Mouse (Mus musculus): Measurements from ENCODE around the gene Large1. TPM values are rescaled to one million over a fixed set of nuclear protein-coding genes. Genes with fewer than 3 reads are reported as not detected.
"Not testable (repeated sequence)": the region's sequence is repeated elsewhere in the genome, so short reads cannot be mapped to it uniquely, and the experiment has no call there.

The Large1 gene
- polyA plus RNA-seq, 1 experiment: 8.4 TPM

DNA sequence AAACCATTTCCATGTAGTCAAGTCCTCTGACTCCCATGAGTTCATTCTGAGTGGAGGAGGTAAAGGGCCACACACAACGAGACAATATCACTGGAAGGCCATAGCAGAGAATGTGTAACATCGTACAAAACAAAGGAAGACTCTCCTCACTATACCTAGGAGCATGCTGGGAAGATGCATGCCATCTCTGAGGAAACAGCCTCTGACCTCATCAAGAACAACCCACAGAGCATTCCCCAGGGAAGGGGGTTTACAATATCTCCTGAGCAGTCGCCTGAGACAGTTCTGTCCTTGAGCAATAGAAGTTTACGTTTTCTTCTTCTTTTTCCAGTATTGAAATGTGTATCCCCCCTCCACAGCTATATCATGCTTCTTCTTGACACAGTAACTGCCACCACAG lies 49.4 kb downstream of the Large1 start:
- no peak for TF ChIP-seq POLR2A (IDR thresholded peaks at IDR 0.05; ENCODE audit: borderline replicate concordance, low read depth, low read length)
- no peak for TF ChIP-seq CTCF (IDR thresholded peaks at IDR 0.05; ENCODE audit: low read depth, low read length)
- H3K27ac ChIP-seq (ENCODE audit: insufficient read depth, low read depth, low read length): peak overlapping the region; percentile 57
- H3K4me3 ChIP-seq (ENCODE audit: insufficient read depth, low read length): no peak overlapping the region
- peaks cover 2% of the 10 kb centered on the region; the same call in 1 of the 2 replicates for H3K4me1 ChIP-seq (ENCODE audit: control insufficient read depth, insufficient read depth, low read length)

DNA sequence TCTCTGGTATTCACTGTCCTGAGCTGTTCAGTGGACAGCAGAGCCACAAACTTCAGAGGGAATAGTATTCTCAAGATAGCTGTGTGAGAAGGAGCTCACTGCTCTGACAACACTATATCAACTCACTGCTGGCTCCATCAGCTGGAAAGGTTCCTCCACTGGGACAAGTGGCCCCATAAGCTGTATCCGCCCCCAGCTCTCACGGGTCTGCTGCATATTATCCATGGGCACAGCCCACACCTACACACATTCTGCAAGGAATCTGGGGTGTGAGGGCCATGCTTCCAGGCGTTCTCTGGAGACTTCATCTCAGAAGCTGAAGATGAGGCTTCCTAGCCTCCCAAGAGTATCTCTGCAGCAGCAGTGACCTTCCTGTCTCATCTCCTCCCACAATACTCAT lies 50.4 kb downstream of the Large1 start:
- TF ChIP-seq CTCF (IDR thresholded peaks at IDR 0.05; ENCODE audit: low read depth, low read length): no peak
- no peak for TF ChIP-seq POLR2A (IDR thresholded peaks at IDR 0.05; ENCODE audit: borderline replicate concordance, low read depth, low read length)
- H3K27ac ChIP-seq (ENCODE audit: insufficient read depth, low read depth, low read length): no peak overlapping the region
- H3K4me1 ChIP-seq (ENCODE audit: control insufficient read depth, insufficient read depth, low read length): no peaks in the 10 kb centered on the region; the same call in 1 of the 2 replicates
- no peak overlapping the region for H3K4me3 ChIP-seq (ENCODE audit: insufficient read depth, low read length)

DNA sequence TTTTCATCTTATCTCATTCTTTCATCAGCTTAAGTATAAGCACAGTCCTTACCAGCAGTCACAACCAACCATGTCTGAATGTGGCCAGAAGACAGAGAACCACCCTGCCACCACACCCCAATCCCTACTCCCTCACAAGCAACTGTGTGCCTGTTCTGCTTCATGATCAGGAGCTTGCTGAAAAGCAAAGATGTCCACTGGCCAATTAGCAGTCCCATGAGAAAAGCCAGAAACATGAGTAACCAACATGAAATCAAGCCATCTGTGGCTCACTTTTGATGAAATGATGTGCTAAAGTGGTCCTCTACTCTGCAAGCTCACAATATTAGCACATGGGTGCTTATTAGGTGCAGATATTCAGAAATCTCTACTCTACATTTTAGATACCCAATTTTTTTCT lies 57.8 kb downstream of the Large1 start:
- TF ChIP-seq POLR2A (IDR thresholded peaks at IDR 0.05; ENCODE audit: borderline replicate concordance, low read depth, low read length): no peak
- TF ChIP-seq CTCF (IDR thresholded peaks at IDR 0.05; ENCODE audit: low read depth, low read length): no peak
- Histone ChIP-seq H3K4me1 (ENCODE audit: control insufficient read depth, insufficient read depth, low read length) (peaks cover 5% of the 10 kb centered on the region), H3K4me3 (ENCODE audit: insufficient read depth, low read length) (no peak overlapping the region), H3K27ac (ENCODE audit: insufficient read depth, low read depth, low read length) (no peak overlapping the region)

DNA sequence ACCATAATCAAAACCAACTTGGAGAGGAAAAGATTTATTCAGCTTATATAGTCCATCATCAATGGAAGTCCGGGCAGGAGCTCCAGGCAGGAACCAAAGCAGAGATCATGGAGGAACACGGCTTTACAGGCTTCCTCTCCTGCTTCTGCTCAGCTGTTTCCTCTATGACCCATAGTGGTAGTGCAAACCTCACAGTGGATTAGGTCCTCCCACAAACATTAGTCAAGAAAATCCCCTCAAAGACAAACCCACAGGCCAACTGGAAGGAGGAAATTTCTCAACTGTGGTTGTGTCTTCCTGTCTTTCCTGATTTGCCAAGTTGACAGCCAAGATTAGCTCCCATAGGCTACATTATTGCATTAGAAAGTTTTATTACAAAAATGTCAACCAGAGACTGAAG lies 59.7 kb downstream of the Large1 start:
- TF ChIP-seq POLR2A (IDR thresholded peaks at IDR 0.05; ENCODE audit: borderline replicate concordance, low read depth, low read length): no peak
- no peak for TF ChIP-seq CTCF (IDR thresholded peaks at IDR 0.05; ENCODE audit: low read depth, low read length)
- no peak overlapping the region; the same call in 1 of the 2 replicates for H3K27ac ChIP-seq (ENCODE audit: insufficient read depth, low read depth, low read length)

DNA sequence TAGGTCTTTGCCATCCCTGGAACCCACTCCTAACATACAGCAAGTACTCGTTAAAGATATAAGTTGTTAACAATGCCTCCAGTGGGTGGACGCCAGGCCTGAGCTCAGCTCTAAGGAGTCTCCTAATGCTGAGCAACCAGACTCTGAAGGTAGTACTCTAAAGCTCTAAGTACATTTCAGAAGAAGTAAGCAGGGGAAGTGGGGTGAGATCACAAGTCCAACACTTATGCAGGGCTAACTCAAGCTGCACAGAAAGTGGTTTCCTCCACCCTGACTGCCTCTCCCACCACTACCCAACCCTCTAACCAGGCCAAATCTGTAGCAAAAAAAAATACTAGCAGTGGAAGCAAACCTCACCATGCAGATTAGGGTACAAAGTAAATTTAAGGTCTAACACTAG lies 61.7 kb downstream of the Large1 start:
- TF ChIP-seq CTCF (IDR thresholded peaks at IDR 0.05; ENCODE audit: low read depth, low read length): no peak
- TF ChIP-seq POLR2A (IDR thresholded peaks at IDR 0.05; ENCODE audit: borderline replicate concordance, low read depth, low read length): no peak
- Histone ChIP-seq H3K4me1 (ENCODE audit: control insufficient read depth, insufficient read depth, low read length) (peaks cover 6% of the 10 kb centered on the region), H3K4me3 (ENCODE audit: insufficient read depth, low read length) (no peak overlapping the region), H3K27ac (ENCODE audit: insufficient read depth, low read depth, low read length) (peak overlapping the region; percentile 19; the same call in 1 of the 2 replicates)

More for the DNA sequence above, 59.7 kb downstream of the Large1 start:
- H3K4me3 ChIP-seq (ENCODE audit: insufficient read depth, low read length): no peak overlapping the region
- H3K4me1 ChIP-seq (ENCODE audit: control insufficient read depth, insufficient read depth, low read length): peaks cover 6% of the 10 kb centered on the region

DNA sequence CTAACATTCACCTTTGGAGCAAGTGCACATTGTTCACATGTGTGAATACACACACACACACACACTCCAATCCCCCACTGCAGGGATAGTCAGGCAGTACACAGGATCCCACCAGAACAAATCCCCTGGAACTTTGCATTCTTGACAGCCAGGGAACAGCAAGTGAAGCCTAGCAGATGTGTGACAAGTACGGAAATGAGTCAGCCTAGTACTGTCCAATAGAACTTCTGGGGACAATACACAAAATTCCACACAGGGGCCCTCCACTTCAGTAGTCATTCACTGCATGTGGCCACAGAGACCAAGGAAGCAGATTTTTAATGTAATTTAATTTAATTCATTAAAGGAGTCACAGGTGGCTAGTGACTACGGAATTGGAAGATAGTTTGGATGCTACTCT lies 62.7 kb downstream of the Large1 start:
- no peak for TF ChIP-seq POLR2A (IDR thresholded peaks at IDR 0.05; ENCODE audit: borderline replicate concordance, low read depth, low read length)
- TF ChIP-seq CTCF (IDR thresholded peaks at IDR 0.05; ENCODE audit: low read depth, low read length): no peak
- no peak overlapping the region for H3K4me3 ChIP-seq (ENCODE audit: insufficient read depth, low read length)
- peak overlapping the region; percentile 50 for H3K27ac ChIP-seq (ENCODE audit: insufficient read depth, low read depth, low read length)

DNA sequence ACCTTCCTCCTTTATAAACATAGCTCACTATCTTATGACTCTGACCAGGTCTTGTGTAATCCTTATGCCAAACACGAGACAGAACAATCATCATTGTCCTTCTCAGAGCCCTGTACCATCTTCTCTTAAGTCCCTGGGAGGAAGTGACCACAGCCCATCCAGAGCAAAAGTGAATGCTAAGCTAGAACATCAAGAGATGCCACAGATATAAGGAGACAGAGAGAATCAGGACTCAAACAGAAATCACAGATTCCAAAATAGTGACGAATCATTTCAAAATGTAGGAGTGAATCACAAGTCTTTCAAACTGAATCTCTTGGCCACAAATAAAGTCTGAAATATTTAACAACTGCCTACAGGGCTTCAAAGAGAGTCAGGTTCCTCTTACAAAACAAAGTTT lies 63.5 kb downstream of the Large1 start:
- H3K4me3 ChIP-seq (ENCODE audit: insufficient read depth, low read length): no peak overlapping the region
- TF ChIP-seq POLR2A (IDR thresholded peaks at IDR 0.05; ENCODE audit: borderline replicate concordance, low read depth, low read length) (no peak), CTCF (IDR thresholded peaks at IDR 0.05; ENCODE audit: low read depth, low read length) (no peak)
- peaks cover 6% of the 10 kb centered on the region for H3K4me1 ChIP-seq (ENCODE audit: control insufficient read depth, insufficient read depth, low read length)
- peak overlapping the region; percentile 78; the same call in 1 of the 2 replicates for H3K27ac ChIP-seq (ENCODE audit: insufficient read depth, low read depth, low read length)

More for the DNA sequence above, 62.7 kb downstream of the Large1 start:
- H3K4me1 ChIP-seq (ENCODE audit: control insufficient read depth, insufficient read depth, low read length): peaks cover 6% of the 10 kb centered on the region

DNA sequence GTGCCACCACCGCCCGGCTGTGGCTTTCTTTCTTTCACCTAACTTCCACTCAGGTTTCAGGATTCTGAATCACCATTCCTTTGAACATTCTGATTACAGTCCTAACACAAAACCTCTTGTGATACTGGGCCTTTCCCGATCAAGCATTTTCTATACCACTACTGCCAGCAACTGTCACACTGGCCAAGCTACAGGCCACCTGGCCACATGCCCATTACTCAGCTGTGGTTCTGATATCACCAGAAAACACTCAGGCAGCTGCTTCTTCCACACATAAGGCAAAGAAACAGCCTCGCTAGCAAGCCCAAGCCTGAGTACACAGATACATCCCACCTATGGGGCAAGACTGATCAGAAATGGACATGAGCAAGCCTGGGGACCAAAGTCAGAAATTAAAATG lies 71.3 kb downstream of the Large1 start:
- H3K27ac ChIP-seq (ENCODE audit: insufficient read depth, low read depth, low read length): no peak overlapping the region
- TF ChIP-seq CTCF (IDR thresholded peaks at IDR 0.05; ENCODE audit: low read depth, low read length): no peak
- TF ChIP-seq POLR2A (IDR thresholded peaks at IDR 0.05; ENCODE audit: borderline replicate concordance, low read depth, low read length): no peak
- H3K4me3 ChIP-seq (ENCODE audit: insufficient read depth, low read length): no peak overlapping the region
- no peaks in the 10 kb centered on the region for H3K4me1 ChIP-seq (ENCODE audit: control insufficient read depth, insufficient read depth, low read length)

DNA sequence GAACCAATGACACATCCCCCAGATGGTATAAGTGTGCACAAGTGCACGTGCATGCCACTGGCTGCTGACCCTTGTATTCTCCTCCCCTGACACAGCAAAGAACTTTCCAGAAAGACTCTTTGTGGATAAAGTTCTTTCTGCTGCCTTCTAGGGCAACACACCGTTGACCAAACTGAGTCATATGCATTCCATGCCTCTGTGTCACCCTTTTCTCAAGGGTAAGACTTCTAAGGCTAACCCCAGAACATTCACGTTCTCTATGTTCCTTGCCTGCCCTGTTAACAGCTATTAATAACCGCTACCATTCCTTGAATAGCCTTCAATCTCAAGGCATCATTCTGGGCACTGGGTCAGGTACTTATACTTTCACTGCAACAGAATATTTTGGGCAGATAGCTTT lies 77.3 kb downstream of the Large1 start:
- no peak overlapping the region for H3K27ac ChIP-seq (ENCODE audit: insufficient read depth, low read depth, low read length)
- H3K4me3 ChIP-seq (ENCODE audit: insufficient read depth, low read length): no peak overlapping the region
- no peak for TF ChIP-seq POLR2A (IDR thresholded peaks at IDR 0.05; ENCODE audit: borderline replicate concordance, low read depth, low read length)
- TF ChIP-seq CTCF (IDR thresholded peaks at IDR 0.05; ENCODE audit: low read depth, low read length): no peak
- no peaks in the 10 kb centered on the region for H3K4me1 ChIP-seq (ENCODE audit: control insufficient read depth, insufficient read depth, low read length)

DNA sequence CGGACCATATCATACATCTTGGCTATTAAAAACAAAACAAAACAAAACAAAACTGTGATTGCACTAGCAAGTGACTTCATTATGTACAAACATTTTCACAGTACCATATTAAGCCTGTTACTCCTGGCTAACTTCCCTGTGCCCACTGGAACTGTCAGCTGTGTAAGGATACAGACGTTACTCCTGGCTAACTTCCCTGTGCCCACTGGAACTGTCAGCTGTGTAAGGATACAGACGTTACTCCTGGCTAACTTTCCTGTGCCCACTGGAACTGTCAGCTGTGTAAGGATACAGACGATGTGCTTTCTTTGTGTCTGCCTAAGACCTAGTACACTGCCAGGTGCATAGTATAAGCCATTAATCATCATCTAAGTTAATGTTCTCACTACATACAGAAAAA lies 77.9 kb downstream of the Large1 start:
- not testable (repeated sequence) for H3K27ac ChIP-seq (ENCODE audit: insufficient read depth, low read depth, low read length); H3K4me3 ChIP-seq (ENCODE audit: insufficient read depth, low read length); H3K4me1 ChIP-seq (ENCODE audit: control insufficient read depth, insufficient read depth, low read length)

DNA sequence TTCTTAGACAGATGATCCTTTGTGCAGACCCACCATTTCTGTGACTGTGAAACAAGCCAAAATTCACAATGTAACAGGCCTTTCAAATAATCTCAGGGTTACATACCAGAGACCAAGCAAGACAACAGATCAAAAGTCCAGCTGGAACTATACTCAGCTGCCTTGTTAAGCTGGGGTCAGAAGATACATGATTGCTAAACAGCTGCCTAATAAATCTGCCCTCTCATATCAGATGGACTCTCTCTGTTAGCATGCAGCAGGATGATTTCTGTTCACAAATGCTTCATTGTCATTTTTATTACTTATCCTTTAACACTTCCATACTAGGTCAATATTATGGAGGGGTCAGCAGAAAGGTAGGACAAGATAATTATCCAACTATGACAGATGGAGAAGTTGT lies 80.2 kb downstream of the Large1 start:
- Histone ChIP-seq H3K4me1 (ENCODE audit: control insufficient read depth, insufficient read depth, low read length) (no peaks in the 10 kb centered on the region), H3K27ac (ENCODE audit: insufficient read depth, low read depth, low read length) (no peak overlapping the region), H3K4me3 (ENCODE audit: insufficient read depth, low read length) (no peak overlapping the region)
- TF ChIP-seq CTCF (IDR thresholded peaks at IDR 0.05; ENCODE audit: low read depth, low read length) (no peak), POLR2A (IDR thresholded peaks at IDR 0.05; ENCODE audit: borderline replicate concordance, low read depth, low read length) (no peak)

Measured in bone marrow macrophage, adult 2 months (primary cell).